In genomic region chr10:117468931-117469572, GRCm38 (mm10) we compare ENCODE assay signal across 19 mouse cellular contexts.
DNase-seq lines count a peak whose midpoint lies in the region.
"Had no signal": no experiment of that assay in that cellular context is flagged by ENCODE, and none has a peak within 500 bp of the region (broad histone marks: within the 10 kb centered on the region; RNA-seq: fewer than 3 reads in every experiment).

No protein-coding gene starts in this region.

- no peaks in the 10 kb centered on the region for H3K36me3 ChIP-seq in midbrain, embryonic 10.5 days
- H3K36me3 ChIP-seq: G1E had no signal

- no peak overlapping the region for H3K4me3 ChIP-seq in midbrain, embryonic 10.5 days

- 90% methylated on average over 3 of the region's 3 CpGs for WGBS in midbrain, embryonic 10.5 days

- H3K27ac ChIP-seq in midbrain, embryonic 10.5 days (replicated peaks): no peak overlapping the region

- DNase-seq in 3T3-L1 (ENCODE audit: low read depth, low spot score) (peak; percentile 88), adipocyte (ENCODE audit: low spot score) (peak; percentile 91)
- DNase-seq in layer of hippocampus, postnatal 25 days (ENCODE audit: extremely low spot score in 1 of 2, low spot score in 1 of 2): no peak
- DNase-seq in midbrain, embryonic 10.5 days (ENCODE audit: low spot score): no peak
- DNase-seq: adrenal gland, adult 2 months; adrenal gland, adult 8-10 months; adrenal gland, postnatal 10 days; adrenal gland, postnatal 14 days; adrenal gland, postnatal 25 days; adrenal gland, postnatal 36 days; B cell, adult 2 months; cerebellum, adult 11 months; cerebellum, adult 11-12 months; cerebellum, adult 18-20 months; cerebellum, adult 2 months; cerebellum, adult 8-10 months had no signal

- H3K4me1 ChIP-seq in midbrain, embryonic 10.5 days: peaks cover 8% of the 10 kb centered on the region

- H3K27me3 ChIP-seq in midbrain, embryonic 10.5 days (ENCODE audit: low read depth, poor library complexity, severe bottlenecking): peaks cover 13% of the 10 kb centered on the region; the same call in 1 of the 2 replicates
- H3K27me3 ChIP-seq: CH12.LX, Patski had no signal

- peaks cover 6% of the 10 kb centered on the region; the same call in 1 of the 2 replicates for H3K9me3 ChIP-seq in midbrain, embryonic 10.5 days (replicated peaks)

Comparison
In these comparisons a context has a peak if more than half of its experiments do, and no peak if none do; other contexts are left out.
1. DNase-seq: peak in 3T3-L1 (single experiment) and adipocyte (single experiment); none in layer of hippocampus, postnatal 25 days (0 of 2) and midbrain, embryonic 10.5 days (single experiment).